Mouse (Mus musculus) gastrocnemius, postnatal 14 days (tissue): ENCODE results near the gene Ulk4. TPM values are rescaled to one million over a fixed set of nuclear protein-coding genes. Genes with fewer than 3 reads are reported as not detected.
"Not testable (repeated sequence)": the region's sequence is repeated elsewhere in the genome, so short reads cannot be mapped to it uniquely, and the experiment has no call there.

Experiments
- DNase-seq: peaks from one replicate; pipeline ENCODE4 v3.0.0; 2021; ENCODE audit warnings: mixed read lengths
- intact Hi-C: fragments of 180-260 bp; cut with DNase I; formaldehyde crosslinking; loops from one replicate; pipeline ENCODE4 v1.15.1; 2025; ENCODE audit warnings: low total_unique reads
- total RNA-seq, 2 experiments: library from RNA; stranded (reverse); gene quantifications; 2 replicates each; pipeline ENCODE4 v1.2.3; 2021

The Ulk4 gene
- total RNA-seq, 2 experiments from 2014 or later, result 0.31 to 0.41 TPM

DNA sequence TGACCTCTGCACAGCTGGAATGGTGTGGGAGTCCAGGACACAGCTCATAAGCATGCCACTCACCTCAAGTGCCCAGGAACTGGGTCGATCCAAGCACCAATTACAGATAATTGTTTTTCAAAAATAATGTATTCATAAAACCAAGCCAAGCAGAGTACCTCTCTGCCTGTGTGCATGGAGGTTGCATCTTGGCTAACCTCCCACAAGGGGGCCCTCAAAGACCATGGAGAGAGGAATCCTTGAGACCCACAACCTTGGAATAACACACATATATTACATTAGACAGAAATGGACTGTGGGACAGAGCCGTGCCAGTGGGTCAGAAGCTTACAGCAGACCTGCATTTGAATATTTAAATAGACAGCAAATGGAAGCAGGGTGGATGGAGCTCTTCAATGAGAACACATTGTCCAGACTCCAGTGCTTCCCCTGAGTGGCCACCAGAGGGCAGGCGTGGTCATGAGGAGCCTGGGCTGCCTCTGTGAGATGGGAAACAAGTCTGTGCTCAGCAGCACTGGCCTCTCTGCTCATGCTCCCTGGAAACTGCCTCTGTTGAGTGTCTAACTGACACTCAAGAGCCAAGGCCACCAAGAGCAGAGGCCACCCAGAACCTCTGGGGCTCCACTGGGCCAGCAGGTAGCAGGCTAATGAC, 61.5 kb downstream of the Ulk4 start:
- intact Hi-C loops, result loop anchor here (10.0 kb wide), 1 partner anchor 621 kb away; no protein-coding TSS in a partner anchor
- DNase-seq, result peak; percentile 66

- DNase-seq, result no peak
- intact Hi-C loops, result loop anchor here (10.0 kb wide), 1 partner anchor 618 kb away; no protein-coding TSS in a partner anchor
Observed at GRCm38 (mm10) chr9:121212322-121212721, 64.7 kb downstream of the Ulk4 start.

DNA sequence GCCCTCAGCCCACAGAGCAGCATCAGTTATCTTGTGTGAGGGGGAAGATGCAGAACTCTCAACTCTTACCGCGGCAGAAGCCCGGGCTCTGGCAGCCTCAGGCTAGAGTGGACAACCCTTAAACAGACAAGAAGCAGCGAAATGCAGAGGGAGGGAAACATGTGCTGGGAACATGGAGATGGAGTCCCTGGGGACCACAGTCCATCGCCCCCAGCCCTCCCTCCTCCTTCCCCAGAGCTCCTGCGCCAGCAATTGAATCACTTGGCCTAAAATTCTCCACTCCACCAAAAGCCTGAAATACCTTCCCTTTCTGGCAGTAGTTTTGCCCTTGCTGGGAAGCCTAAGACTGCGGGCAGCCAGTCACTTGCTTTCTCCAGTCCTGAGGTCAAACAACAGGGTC, 72.0 kb downstream of the Ulk4 start:
- intact Hi-C loops, result no loop called here
- no peak for DNase-seq

DNA sequence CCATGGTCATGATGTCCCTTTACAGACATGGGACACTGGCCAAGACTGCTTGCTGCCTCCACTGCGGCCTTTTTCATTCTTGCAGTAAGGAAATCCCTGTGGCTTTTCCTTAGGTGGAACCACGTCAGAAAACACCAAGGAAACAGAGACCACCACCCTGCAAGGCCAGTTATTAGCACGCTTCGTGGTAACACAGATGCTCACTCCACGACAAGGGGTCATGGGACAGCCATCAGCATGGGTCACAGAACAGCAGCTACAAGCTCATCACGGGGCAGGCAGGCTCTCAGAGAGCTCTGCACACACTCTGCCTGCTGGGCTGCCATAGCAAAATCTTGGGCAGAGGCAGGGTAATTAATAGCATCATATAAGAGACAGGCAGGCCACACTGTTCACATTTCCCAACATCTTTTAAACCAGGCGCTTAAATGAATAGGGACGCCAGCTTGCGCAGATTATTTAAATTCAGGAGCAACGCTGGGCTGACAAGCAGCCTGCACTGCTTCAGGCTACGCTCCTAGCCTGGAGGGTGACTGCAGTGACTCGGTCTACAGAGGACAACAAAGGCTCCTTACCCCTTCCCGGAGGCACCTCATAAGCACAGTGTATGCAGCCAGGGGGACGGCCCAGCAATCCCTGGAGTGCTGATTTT, 72.7 kb downstream of the Ulk4 start:
- no peak for DNase-seq
- intact Hi-C loops, result no loop called here

DNA sequence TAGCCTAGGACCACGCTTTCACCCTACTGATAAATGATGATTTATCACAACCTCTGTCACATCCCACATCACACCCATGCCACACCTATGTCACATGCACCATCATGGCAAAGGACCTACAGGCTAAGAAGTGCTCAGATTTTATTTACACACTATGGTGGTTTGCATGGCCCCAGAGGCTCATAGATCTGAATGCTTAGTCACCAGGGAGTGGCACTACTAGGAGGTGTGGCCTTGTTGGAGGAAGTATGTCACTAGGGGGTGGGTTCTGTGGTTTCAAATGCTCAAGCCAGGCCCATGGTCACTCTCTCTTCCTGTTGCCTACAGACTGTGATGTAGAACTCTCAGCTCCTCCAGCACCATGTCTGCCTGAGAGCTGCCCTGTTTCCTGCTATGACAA, 73.3 kb downstream of the Ulk4 start:
- intact Hi-C loops, result no loop called here
- no peak for DNase-seq

- intact Hi-C loops, result not testable (repeated sequence)
Observed at GRCm38 (mm10) chr9:121199146-121199685, 77.8 kb downstream of the Ulk4 start.

GRCm38 (mm10) chr9:121196473-121196872, 80.5 kb downstream of the Ulk4 start:
- intact Hi-C loops, result no loop called here

More at GRCm38 (mm10) chr9:121199146-121199685, 77.8 kb downstream of the Ulk4 start:
- DNase-seq, result not testable (repeated sequence)

GRCm38 (mm10) chr9:121195106-121195505, 81.9 kb downstream of the Ulk4 start:
- DNase-seq, result no peak
- intact Hi-C loops, result no loop called here

More at GRCm38 (mm10) chr9:121196473-121196872, 80.5 kb downstream of the Ulk4 start:
- no peak for DNase-seq

DNA sequence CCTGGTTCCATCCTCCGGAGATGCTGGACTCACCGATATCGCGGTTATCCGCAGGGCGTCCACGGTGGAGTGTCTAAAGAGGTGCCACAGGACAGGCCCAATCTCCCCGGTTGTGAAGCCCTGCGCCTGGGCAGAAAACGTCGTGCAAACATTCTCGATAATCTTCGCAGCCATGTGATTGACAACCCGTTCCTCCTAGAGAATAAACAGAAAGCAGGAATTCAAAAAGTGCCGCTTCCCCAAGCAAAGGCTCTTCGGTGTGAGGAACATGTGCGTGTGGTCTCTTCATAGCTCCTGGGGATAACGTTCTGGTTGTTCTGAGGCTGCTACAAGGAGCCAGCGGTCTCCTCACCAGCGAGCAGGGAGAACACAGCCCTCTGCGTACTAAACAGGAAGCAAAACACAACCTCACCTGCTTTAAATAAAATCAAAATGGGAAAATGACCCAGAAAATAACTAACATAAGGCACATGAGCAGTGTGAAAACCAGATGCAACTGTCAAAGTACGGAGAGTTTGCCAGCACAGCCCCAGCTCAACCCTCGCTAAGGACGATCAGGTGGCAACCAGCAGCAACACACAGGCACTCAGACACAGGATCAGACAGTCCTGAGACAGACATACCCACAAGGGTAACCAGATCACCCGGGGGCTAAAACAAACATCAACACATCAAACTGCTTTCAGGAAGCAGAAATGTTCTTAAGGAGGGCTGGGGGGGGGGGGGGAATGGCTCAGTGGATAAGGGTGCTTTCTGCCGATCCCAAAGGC, 84.2 kb downstream of the Ulk4 start:
- DNase-seq, result no peak
- intact Hi-C loops, result no loop called here

- DNase-seq, result no peak
- intact Hi-C loops, result no loop called here
Observed at GRCm38 (mm10) chr9:121187811-121188210, 89.2 kb downstream of the Ulk4 start.

GRCm38 (mm10) chr9:121185796-121186195, 91.2 kb downstream of the Ulk4 start:
- no peak for DNase-seq
- intact Hi-C loops, result no loop called here

DNA sequence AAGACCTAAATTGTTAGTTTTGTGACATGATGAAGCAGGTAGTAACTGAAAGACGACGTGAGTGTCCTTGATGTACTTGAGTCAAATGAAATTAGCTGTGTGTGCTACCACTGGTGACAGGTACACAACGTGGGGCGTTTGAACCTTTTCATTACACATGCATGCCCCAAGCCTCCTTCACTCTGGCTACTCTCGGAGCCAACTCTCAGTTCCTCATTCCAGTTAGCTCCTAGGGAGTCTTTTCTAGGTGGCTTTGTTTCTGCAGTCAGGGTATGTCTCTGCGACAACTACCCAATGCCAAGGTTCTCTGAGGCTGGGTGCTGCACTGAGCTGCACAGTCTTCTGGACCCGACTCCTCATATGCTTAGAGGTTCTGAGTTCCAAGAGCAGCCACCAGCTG, 100.6 kb downstream of the Ulk4 start:
- no peak for DNase-seq
- intact Hi-C loops, result no loop called here

DNA sequence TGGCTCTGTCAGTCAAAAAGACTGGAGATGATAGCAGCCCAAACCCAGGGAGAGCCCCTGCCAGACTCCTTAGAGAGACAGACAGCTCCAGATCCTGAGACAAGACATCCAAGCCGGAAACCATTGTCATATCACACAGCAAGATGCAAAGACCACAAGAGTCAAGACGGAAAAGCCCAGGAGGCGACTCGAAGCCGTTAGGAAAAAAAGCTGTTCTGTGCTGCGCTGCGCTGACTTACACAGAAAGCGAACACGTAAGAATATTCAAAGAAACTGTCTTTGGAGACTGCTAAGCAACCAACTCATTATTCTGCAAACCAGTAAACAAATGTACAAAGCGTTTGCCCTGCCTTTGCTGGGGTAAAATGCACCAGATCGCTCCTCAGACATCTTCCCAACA, 101.8 kb downstream of the Ulk4 start:
- intact Hi-C loops, result no loop called here
- DNase-seq, result no peak

GRCm38 (mm10) chr9:121172123-121172522, 104.9 kb downstream of the Ulk4 start:
- intact Hi-C loops, result no loop called here

DNA sequence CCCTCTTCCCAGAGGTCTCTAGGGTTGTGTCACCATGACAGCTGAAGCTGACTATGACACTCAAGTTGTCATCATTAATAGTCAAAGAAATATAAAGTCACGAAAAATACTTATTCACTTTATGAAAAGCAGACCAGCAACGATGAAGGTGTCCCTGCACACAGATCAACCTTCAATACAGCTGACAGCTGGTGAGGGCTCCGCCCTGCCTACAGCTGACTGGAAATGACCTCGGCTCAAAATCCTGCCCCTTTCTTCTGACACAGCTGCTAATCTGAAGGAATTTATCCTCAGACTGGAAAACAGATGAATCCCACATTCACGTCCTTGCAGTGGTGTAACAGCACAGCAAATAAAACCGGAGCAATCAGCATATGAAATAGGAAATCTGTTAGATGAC, 105.4 kb downstream of the Ulk4 start:
- DNase-seq, result no peak
- intact Hi-C loops, result no loop called here

More at GRCm38 (mm10) chr9:121172123-121172522, 104.9 kb downstream of the Ulk4 start:
- no peak for DNase-seq

DNA sequence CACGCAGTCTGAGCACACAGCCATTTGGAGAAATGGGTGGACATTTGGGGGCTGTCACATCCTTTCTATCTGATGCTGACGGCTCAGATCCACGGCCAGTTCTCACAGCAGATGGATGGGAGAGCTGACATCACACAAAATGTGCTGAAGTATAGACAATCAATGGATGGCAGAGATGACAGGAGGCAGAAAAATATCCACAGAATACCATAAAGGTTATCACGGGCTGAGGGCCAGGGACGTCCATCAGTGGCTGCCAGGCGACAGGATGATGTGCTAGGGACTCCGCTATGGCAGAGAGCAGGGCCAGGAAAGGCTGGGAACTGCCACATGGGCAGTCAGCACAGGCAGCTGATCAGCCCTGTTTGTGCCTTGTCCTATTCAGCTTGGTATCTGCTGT, 112.4 kb downstream of the Ulk4 start:
- intact Hi-C loops, result no loop called here
- no peak for DNase-seq

DNA sequence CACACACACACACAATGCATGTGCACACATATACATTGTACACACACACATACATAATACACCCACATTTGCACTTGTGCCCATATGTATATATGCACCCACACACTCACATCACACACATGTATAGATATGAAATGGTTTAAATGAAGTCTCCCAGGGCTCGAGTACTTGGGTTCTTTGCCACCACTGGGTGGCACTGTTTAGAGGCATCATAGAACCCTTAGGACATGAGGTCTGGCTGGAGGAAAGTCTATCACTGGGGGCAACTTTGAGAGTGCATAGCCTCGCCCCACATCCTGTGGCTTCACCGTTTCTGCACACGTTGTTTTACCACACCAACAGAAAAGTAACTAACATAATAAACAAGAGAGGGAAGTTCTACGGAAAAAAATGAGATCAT, 114.2 kb downstream of the Ulk4 start:
- no peak for DNase-seq
- intact Hi-C loops, result no loop called here

DNA sequence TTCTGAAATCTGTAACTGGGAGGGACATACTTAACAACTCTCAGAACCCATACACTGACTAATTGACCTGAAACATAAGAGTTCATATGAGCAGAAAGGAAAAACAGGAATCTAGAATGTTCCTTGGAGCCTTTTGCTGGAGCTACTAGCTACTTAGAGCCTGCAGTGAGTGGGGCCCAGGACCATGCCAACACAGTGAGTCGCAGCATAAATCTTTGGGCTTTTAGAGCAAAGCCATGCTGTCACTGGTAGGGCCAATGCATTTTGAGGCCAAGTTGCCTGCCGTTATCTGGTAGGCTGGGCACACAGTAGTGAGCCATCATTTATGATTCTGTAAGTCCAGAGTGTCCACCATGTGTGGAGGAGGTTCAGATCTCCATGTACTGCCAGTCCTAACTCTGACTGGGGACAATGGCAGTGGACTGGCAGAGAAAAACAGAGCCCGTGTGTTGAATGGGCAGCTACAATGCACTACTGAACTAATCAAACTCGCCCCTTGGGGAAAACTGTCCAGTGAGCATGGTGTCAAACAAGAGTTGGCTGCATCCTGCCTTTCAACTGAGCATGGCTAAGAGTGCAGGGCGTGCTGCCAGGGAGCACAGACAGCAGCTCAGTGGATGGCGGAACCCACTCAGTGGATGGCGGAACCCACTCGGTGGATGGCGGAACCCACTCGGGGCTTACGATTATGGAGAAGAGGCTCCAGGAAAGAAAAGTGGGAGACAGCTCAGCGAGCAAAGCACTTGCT, 115.0 kb downstream of the Ulk4 start:
- DNase-seq, result no peak
- intact Hi-C loops, result no loop called here

- DNase-seq, result no peak
- intact Hi-C loops, result no loop called here
Observed at GRCm38 (mm10) chr9:121156253-121156831, 120.7 kb downstream of the Ulk4 start.
